Mouse (Mus musculus) ES-E14 (cell line): ENCODE results near the gene 2810004N23Rik.

Experiments used
- CHD2 ChIP-seq: IDR thresholded peaks from 2 replicates; pipeline ENCODE4 v1.6.1; 2014; ENCODE audit warnings: mild to moderate bottlenecking, low read depth, low read length, inconsistent platforms
- HCFC1 ChIP-seq: IDR thresholded peaks from 2 replicates; pipeline ENCODE4 v1.6.1; 2012; ENCODE audit warnings: low read length, inconsistent platforms, borderline replicate concordance; ENCODE audit not compliant: insufficient read depth
- MAFK ChIP-seq: IDR thresholded peaks from 2 replicates; pipeline ENCODE4 v1.6.1; 2014; ENCODE audit warnings: mild to moderate bottlenecking, low read depth, low read length, inconsistent platforms; ENCODE audit not compliant: insufficient read depth
- ZC3H11A ChIP-seq: IDR thresholded peaks from 2 replicates; pipeline ENCODE4 v1.6.1; 2012; ENCODE audit warnings: low read depth, mild to moderate bottlenecking, inconsistent platforms, low read length, borderline replicate concordance
- ZNF384 ChIP-seq: IDR thresholded peaks from 2 replicates; pipeline ENCODE4 v1.6.1; 2012; ENCODE audit warnings: low read depth, low read length, inconsistent platforms

GRCm38 (mm10) chr8:124820125-124820524, 42.8 kb downstream of the 2810004N23Rik start:
- no peak for TF ChIP-seq ZC3H11A
- TF ChIP-seq CHD2: no peak
- no peak for TF ChIP-seq MAFK
- no peak for TF ChIP-seq ZNF384
- no peak for TF ChIP-seq HCFC1
